Mouse (Mus musculus): ENCODE measurements around the gene Lrrc10b. TPM values are rescaled to one million over a fixed set of nuclear protein-coding genes. Genes with fewer than 3 reads are reported as not detected.

The Lrrc10b gene
- polyA plus RNA-seq, 1 experiment: 3.9 TPM

- DNase-seq (ENCODE audit: low read depth): no peak
Measured at GRCm38 (mm10) chr19:10444685-10445369, 12.4 kb downstream of the Lrrc10b start.

- no peak for DNase-seq (ENCODE audit: low read depth)
Measured at GRCm38 (mm10) chr19:10437521-10437920, 19.8 kb downstream of the Lrrc10b start.

GRCm38 (mm10) chr19:10436726-10437125, 20.5 kb downstream of the Lrrc10b start:
- DNase-seq (ENCODE audit: low read depth): no peak

GRCm38 (mm10) chr19:10435908-10436307, 21.4 kb downstream of the Lrrc10b start:
- no peak for DNase-seq (ENCODE audit: low read depth)

GRCm38 (mm10) chr19:10434927-10435326, 22.3 kb downstream of the Lrrc10b start:
- no peak for DNase-seq (ENCODE audit: low read depth)

GRCm38 (mm10) chr19:10433879-10434540, 23.3 kb downstream of the Lrrc10b start:
- no peak for DNase-seq (ENCODE audit: low read depth)

GRCm38 (mm10) chr19:10433225-10433624, 24.0 kb downstream of the Lrrc10b start:
- no peak for DNase-seq (ENCODE audit: low read depth)

GRCm38 (mm10) chr19:10431841-10432240, 25.4 kb downstream of the Lrrc10b start:
- DNase-seq (ENCODE audit: low read depth): no peak

GRCm38 (mm10) chr19:10431410-10431809, 25.9 kb downstream of the Lrrc10b start:
- no peak for DNase-seq (ENCODE audit: low read depth)

GRCm38 (mm10) chr19:10429371-10429770, 27.9 kb downstream of the Lrrc10b start:
- DNase-seq (ENCODE audit: low read depth): no peak

GRCm38 (mm10) chr19:10427431-10427830, 29.8 kb downstream of the Lrrc10b start:
- no peak for DNase-seq (ENCODE audit: low read depth)

- DNase-seq (ENCODE audit: low read depth): no peak
Measured at GRCm38 (mm10) chr19:10426793-10427192, 30.5 kb downstream of the Lrrc10b start.

GRCm38 (mm10) chr19:10426312-10426711, 31.0 kb downstream of the Lrrc10b start:
- no peak for DNase-seq (ENCODE audit: low read depth)

GRCm38 (mm10) chr19:10425484-10426270, 31.6 kb downstream of the Lrrc10b start:
- DNase-seq (ENCODE audit: low read depth): no peak

GRCm38 (mm10) chr19:10424751-10425150, 32.5 kb downstream of the Lrrc10b start:
- DNase-seq (ENCODE audit: low read depth): no peak

- no peak for DNase-seq (ENCODE audit: low read depth)
Measured at GRCm38 (mm10) chr19:10421986-10422976, 35.0 kb downstream of the Lrrc10b start.

- DNase-seq (ENCODE audit: low read depth): no peak
Measured at GRCm38 (mm10) chr19:10417436-10417835, 39.8 kb downstream of the Lrrc10b start.

GRCm38 (mm10) chr19:10416889-10417288, 40.4 kb downstream of the Lrrc10b start:
- DNase-seq (ENCODE audit: low read depth): no peak

- DNase-seq (ENCODE audit: low read depth): no peak
Measured at GRCm38 (mm10) chr19:10415508-10415907, 41.8 kb downstream of the Lrrc10b start.

GRCm38 (mm10) chr19:10413701-10414242, 43.5 kb downstream of the Lrrc10b start:
- no peak for DNase-seq (ENCODE audit: low read depth)

Data from gonadal fat pad, adult 2 months (tissue).